Mouse (Mus musculus) myocyte (in vitro differentiated cells): ENCODE data around the gene Ehf. TPM values are rescaled to one million over a fixed set of nuclear protein-coding genes. Genes with fewer than 3 reads are reported as not detected.

ENCODE experiments used
- H3K27me3 ChIP-seq: one replicate; pipeline ENCODE4 v1.6.1; 2011; ENCODE audit not compliant: control insufficient read depth, insufficient read depth, insufficient read length
- H3K36me3 ChIP-seq: one replicate; pipeline ENCODE4 v1.6.1; 2011; ENCODE audit not compliant: control insufficient read depth, insufficient read depth
- H3K4me2 ChIP-seq: one replicate; pipeline ENCODE4 v1.6.1; 2011; ENCODE audit warnings: low read depth, control low read depth
- H3K4me3 ChIP-seq: one replicate; pipeline ENCODE4 v1.5.1; 2011; ENCODE audit warnings: mild to moderate bottlenecking, control low read depth, moderate library complexity
- H3K79me2 ChIP-seq: one replicate; pipeline ENCODE4 v1.6.1; 2011; ENCODE audit not compliant: control insufficient read depth, insufficient read depth
- H3ac ChIP-seq: one replicate; pipeline ENCODE4 v1.6.1; 2011; ENCODE audit not compliant: control insufficient read depth, insufficient read length
- CEBPB ChIP-seq: IDR thresholded peaks from 2 replicates; pipeline ENCODE4 v1.6.1; 2011; ENCODE audit warnings: mild to moderate bottlenecking, moderate library complexity; ENCODE audit not compliant: poor library complexity, insufficient read depth, severe bottlenecking
- E2F4 ChIP-seq: IDR thresholded peaks from one replicate; pipeline ENCODE4 v1.6.1; 2011; ENCODE audit warnings: mild to moderate bottlenecking, control low read depth, moderate library complexity; ENCODE audit not compliant: insufficient read depth
- MAX ChIP-seq: IDR thresholded peaks from one replicate; pipeline ENCODE4 v1.6.1; 2011; ENCODE audit warnings: low read depth, mild to moderate bottlenecking, control low read depth
- MYOD1 ChIP-seq, 3 experiments: IDR thresholded peaks; one replicate each; pipeline ENCODE4 v1.6.1; 2011; ENCODE audit warnings: control low read depth in 2 of 3, low read depth in 2 of 3, mild to moderate bottlenecking in 2 of 3, moderate library complexity in 1 of 3; ENCODE audit not compliant: insufficient read length in 2 of 3, control insufficient read depth in 1 of 3
- MYOG ChIP-seq, 3 experiments: IDR thresholded peaks; one replicate each; pipeline ENCODE4 v1.6.1; 2011; ENCODE audit warnings: control low read depth in 2 of 3, low read depth in 2 of 3, mild to moderate bottlenecking in 2 of 3; ENCODE audit not compliant: insufficient read length in 2 of 3, control insufficient read depth in 1 of 3, insufficient read depth in 1 of 3
- POLR2A ChIP-seq: IDR thresholded peaks from one replicate; pipeline ENCODE4 v1.6.1; 2011; ENCODE audit warnings: low read depth, mild to moderate bottlenecking, control low read depth, moderate library complexity; ENCODE audit not compliant: insufficient read length
- POLR2AphosphoS2 ChIP-seq: IDR thresholded peaks from one replicate; pipeline ENCODE4 v1.6.1; 2011; ENCODE audit warnings: low read depth, control low read depth; ENCODE audit not compliant: insufficient read length
- REST ChIP-seq: IDR thresholded peaks from one replicate; pipeline ENCODE4 v1.6.1; 2011; ENCODE audit warnings: mild to moderate bottlenecking, control low read depth, moderate library complexity; ENCODE audit not compliant: insufficient read depth, insufficient read length
- SRF ChIP-seq: IDR thresholded peaks from one replicate; pipeline ENCODE4 v1.6.1; 2011; ENCODE audit warnings: low read depth; ENCODE audit not compliant: control insufficient read depth, insufficient read length
- TCF12 ChIP-seq: IDR thresholded peaks from one replicate; pipeline ENCODE4 v1.6.1; 2011; ENCODE audit warnings: mild to moderate bottlenecking, control low read depth; ENCODE audit not compliant: poor library complexity, insufficient read depth, severe bottlenecking
- TCF3 ChIP-seq: IDR thresholded peaks from one replicate; pipeline ENCODE4 v1.6.1; 2011; ENCODE audit warnings: low read depth, control low read depth; ENCODE audit not compliant: insufficient read length
- USF1 ChIP-seq: IDR thresholded peaks from one replicate; pipeline ENCODE4 v1.6.1; 2011; ENCODE audit warnings: low read depth, mild to moderate bottlenecking, control low read depth, moderate library complexity
- polyA plus RNA-seq: library from polyadenylated mRNA; unstranded; fragments of >200 nt; fragmentation: generic; extraction: Trizol; gene quantifications from one replicate; pipeline ENCODE4 v1.2.1, GENCODE M21; 2012; ENCODE audit warnings: missing spikeins

Ehf gene
- polyA plus RNA-seq, 1 experiment = not detected

- Histone ChIP-seq H3K4me3 (no peak overlapping the region), H3ac (no peak overlapping the region), H3K79me2 (no peaks in the 10 kb centered on the region), H3K4me2 (no peak overlapping the region), H3K36me3 (no peaks in the 10 kb centered on the region), H3K27me3 (peaks cover 16% of the 10 kb centered on the region)
- TF ChIP-seq REST (no peak), MYOG (IDR thresholded peaks at IDR 0.05; ENCODE audit: control insufficient read depth in 1 of 3, insufficient read depth in 1 of 3, insufficient read length in 2 of 3, low read depth in 2 of 3) (no peak), CEBPB (no peak), SRF (no peak), POLR2A (no peak), POLR2AphosphoS2 (no peak), USF1 (no peak), MYOD1 (IDR thresholded peaks at IDR 0.05; ENCODE audit: control insufficient read depth in 1 of 3, insufficient read length in 2 of 3, low read depth in 2 of 3) (no peak), TCF12 (no peak), TCF3 (no peak), MAX (no peak)
These were observed 19.3 kb downstream of the Ehf start for GRCm38 (mm10) chr2:103283730-103284129.

DNA sequence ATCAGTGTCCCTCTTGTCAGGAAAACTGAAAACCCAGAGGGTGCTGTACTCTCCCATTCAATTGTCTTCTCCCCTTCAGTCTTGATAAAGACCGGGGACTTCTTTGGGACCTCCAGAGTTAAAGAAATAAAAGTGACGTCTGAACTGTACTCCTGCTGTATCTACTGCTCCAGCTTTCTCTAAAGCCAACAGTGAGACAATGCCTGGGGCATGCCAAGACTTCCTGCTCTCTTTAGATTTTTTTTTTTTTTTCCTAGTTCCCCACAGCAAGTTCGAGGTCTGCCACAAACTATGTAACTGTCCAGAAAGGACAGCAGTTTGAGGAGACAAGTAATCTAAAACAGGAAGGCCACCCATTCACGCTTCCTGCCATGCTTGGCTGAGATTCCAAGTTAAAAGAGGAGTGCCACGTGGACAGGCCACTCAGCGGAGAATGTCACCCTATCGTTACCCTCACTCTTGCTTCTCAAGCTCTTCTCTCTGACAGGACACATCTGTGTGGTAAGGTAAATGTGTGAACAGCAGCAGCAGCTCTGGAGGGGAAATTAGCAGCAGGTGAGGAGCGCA lies 20.8 kb downstream of the Ehf start:
- H3K36me3 ChIP-seq = no peaks in the 10 kb centered on the region
- H3K4me2 ChIP-seq = no peak overlapping the region
- no peak overlapping the region for H3K4me3 ChIP-seq
- no peak for TF ChIP-seq TCF12
- TF ChIP-seq USF1 = no peak
- no peak for TF ChIP-seq TCF3
- TF ChIP-seq MAX = no peak
- TF ChIP-seq POLR2A = no peak
- no peak overlapping the region for H3ac ChIP-seq
- no peaks in the 10 kb centered on the region for H3K79me2 ChIP-seq
- peaks cover 7% of the 10 kb centered on the region for H3K27me3 ChIP-seq

DNA sequence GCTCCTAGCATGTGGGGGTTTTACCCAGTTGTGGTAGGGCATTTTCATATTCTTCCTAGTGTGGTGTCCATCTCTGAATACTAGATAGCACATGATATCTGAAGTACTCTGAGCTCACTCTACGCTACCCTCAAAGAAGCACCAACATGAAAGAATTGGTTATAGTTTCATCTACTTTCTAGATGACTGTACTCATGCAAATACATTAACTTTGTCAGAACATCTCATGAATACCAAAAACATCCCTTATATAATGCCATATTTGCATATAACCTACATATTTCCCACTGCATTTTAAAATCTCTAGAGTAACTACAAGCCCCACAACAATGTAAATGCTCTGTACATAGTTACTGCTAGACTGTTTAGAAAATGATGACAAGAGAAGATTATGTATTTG lies 23.2 kb downstream of the Ehf start:
- TF ChIP-seq SRF = no peak
- TF ChIP-seq USF1 = no peak
- no peak for TF ChIP-seq MYOD1 (IDR thresholded peaks at IDR 0.05; ENCODE audit: control insufficient read depth in 1 of 3, insufficient read length in 2 of 3, low read depth in 2 of 3)
- no peak for TF ChIP-seq MYOG (IDR thresholded peaks at IDR 0.05; ENCODE audit: control insufficient read depth in 1 of 3, insufficient read depth in 1 of 3, insufficient read length in 2 of 3, low read depth in 2 of 3)
- TF ChIP-seq MAX = no peak
- TF ChIP-seq REST = no peak
- TF ChIP-seq TCF3 = no peak
- no peak for TF ChIP-seq POLR2A
- no peak for TF ChIP-seq CEBPB
- TF ChIP-seq E2F4 = no peak
- no peak for TF ChIP-seq POLR2AphosphoS2
- TF ChIP-seq TCF12 = no peak
- H3K79me2 ChIP-seq = no peaks in the 10 kb centered on the region
- H3K36me3 ChIP-seq = no peaks in the 10 kb centered on the region
- H3ac ChIP-seq = no peak overlapping the region
- peaks cover 3% of the 10 kb centered on the region for H3K27me3 ChIP-seq
- no peak overlapping the region for H3K4me2 ChIP-seq
- H3K4me3 ChIP-seq = no peak overlapping the region

DNA sequence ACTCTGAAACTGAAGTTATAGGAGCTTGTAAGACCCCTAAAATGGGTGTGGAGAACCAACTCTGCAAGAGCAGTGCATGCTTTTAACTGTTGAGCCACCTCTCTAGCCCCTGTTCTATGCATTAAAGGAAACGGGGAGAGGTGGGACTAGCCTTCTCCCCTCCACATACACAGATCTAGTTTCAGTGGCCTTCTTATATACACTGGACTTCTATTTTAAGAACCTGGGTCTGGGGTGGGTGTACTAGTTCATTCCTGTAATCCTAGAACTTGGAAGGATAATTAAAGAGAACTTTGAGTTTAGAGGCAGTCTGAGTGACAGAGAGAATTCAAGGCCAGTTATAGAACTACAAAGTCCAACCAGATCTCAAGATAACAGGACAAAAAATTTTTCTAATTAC lies 24.6 kb downstream of the Ehf start:
- no peak for TF ChIP-seq REST
- no peak for TF ChIP-seq POLR2A
- no peak for TF ChIP-seq TCF12
- TF ChIP-seq POLR2AphosphoS2 = no peak
- TF ChIP-seq MAX = no peak
- no peak for TF ChIP-seq TCF3
- TF ChIP-seq CEBPB = no peak
- no peak for TF ChIP-seq USF1
- no peak for TF ChIP-seq MYOG (IDR thresholded peaks at IDR 0.05; ENCODE audit: control insufficient read depth in 1 of 3, insufficient read depth in 1 of 3, insufficient read length in 2 of 3, low read depth in 2 of 3)
- no peak for TF ChIP-seq MYOD1 (IDR thresholded peaks at IDR 0.05; ENCODE audit: control insufficient read depth in 1 of 3, insufficient read length in 2 of 3, low read depth in 2 of 3)
- TF ChIP-seq E2F4 = no peak
- no peak for TF ChIP-seq SRF

DNA sequence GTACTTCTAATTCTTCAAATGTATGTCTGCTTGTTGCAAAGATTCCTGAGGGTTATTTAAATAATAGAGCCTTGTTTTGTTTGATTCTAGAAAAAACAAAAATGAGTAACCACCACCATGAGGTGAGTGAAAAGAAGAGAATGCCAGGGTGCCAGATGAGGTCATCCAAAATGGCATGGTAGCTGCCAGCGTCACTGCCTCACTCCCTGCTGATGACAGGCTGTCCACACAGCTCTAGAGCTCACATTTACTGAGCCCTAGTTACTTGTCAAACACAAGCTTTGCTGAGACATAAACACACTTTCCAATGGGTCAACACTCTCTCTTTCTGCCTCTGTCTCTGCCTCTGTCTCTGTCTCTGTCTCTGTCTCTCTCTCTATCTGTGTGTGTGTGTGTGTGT lies 25.3 kb downstream of the Ehf start:
- Histone ChIP-seq H3K27me3 (no peaks in the 10 kb centered on the region), H3K79me2 (no peaks in the 10 kb centered on the region), H3K4me3 (no peak overlapping the region), H3K4me2 (no peak overlapping the region), H3ac (no peak overlapping the region), H3K36me3 (no peaks in the 10 kb centered on the region)
- TF ChIP-seq CEBPB (no peak), REST (no peak)

More for the DNA sequence above, 24.6 kb downstream of the Ehf start:
- Histone ChIP-seq H3K27me3 (no peaks in the 10 kb centered on the region), H3ac (no peak overlapping the region), H3K4me2 (no peak overlapping the region), H3K4me3 (no peak overlapping the region), H3K79me2 (no peaks in the 10 kb centered on the region), H3K36me3 (no peaks in the 10 kb centered on the region)
